Mouse (Mus musculus): ENCODE results near the gene Cc2d2a. TPM values are rescaled to one million over a fixed set of nuclear protein-coding genes. Genes with fewer than 3 reads are reported as not detected.

The Cc2d2a gene
- total RNA-seq, 1 experiment from 2014 or later = 5.3 TPM

DNA sequence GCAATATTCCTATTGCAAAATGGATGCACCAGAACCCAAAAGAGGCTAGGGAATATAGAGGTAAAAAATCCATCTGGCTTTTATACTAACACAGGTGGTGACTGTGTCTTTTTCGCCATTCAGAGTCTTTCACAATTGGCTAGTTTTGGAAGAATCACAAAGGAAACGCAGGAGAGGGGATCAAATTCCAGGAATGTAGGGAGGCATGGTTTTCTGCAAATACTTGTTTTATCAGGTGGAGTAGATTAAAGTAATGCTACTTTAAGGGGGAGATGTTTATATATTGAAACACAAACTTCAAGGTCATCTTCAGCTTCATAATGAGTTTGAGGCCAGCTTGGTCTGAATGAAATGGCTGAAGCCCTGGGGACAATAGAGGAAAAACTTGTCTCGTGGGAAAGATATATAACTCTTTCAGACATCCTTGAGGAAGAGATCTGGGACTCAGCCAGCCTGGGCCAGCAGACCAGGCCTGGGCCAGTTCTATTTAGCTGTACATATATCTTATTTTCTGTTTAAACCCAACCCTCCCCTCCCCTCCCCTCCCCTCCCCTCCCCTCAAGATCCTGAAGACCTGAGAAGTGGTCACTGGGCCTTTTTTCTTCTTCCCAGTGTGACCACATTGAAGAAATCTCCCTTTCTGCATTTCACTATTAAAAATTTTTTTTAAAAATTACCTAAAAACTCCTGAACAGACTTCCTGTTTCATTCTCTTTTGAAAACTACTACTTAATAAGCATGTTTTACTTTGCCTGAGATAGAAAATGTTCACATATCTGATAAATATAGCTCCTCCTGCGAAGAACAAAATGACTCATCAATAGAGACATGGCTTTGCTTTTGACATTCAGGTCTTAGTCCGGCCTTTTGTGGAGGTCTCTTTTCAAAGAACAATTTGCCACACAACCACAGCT is 59.6 kb downstream of the Cc2d2a start:
- no peak for ATAC-seq (replicated peaks in 1 of 2; ENCODE audit: insufficient read depth in 1 of 2, low FRiP score in 2 of 2, low TSS enrichment in 1 of 2, low read depth in 1 of 2, poor library complexity in 2 of 2, severe bottlenecking in 2 of 2)

DNA sequence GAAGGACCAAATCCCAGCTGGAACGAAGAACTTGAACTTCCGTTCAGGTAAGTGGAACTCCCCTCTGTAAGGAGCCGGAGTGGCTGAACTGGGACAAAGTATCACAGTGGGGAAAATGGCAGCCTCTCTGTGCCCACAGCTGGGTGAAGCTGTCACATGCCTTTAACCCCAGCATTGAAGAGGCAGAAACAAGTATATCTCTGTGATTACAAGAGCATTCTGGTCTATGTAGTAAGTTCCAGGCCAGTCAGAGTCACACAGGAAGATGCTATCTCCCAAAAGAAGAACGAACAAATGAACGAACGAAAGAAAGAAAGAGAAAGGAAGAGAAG is 60.3 kb downstream of the Cc2d2a start:
- no peak for ATAC-seq (replicated peaks in 1 of 2; ENCODE audit: insufficient read depth in 1 of 2, low FRiP score in 2 of 2, low TSS enrichment in 1 of 2, low read depth in 1 of 2, poor library complexity in 2 of 2, severe bottlenecking in 2 of 2)

- no peak for ATAC-seq (replicated peaks in 1 of 2; ENCODE audit: insufficient read depth in 1 of 2, low FRiP score in 2 of 2, low TSS enrichment in 1 of 2, low read depth in 1 of 2, poor library complexity in 2 of 2, severe bottlenecking in 2 of 2)
These were observed 61.7 kb downstream of the Cc2d2a start for GRCm38 (mm10) chr5:43723830-43724229.

DNA sequence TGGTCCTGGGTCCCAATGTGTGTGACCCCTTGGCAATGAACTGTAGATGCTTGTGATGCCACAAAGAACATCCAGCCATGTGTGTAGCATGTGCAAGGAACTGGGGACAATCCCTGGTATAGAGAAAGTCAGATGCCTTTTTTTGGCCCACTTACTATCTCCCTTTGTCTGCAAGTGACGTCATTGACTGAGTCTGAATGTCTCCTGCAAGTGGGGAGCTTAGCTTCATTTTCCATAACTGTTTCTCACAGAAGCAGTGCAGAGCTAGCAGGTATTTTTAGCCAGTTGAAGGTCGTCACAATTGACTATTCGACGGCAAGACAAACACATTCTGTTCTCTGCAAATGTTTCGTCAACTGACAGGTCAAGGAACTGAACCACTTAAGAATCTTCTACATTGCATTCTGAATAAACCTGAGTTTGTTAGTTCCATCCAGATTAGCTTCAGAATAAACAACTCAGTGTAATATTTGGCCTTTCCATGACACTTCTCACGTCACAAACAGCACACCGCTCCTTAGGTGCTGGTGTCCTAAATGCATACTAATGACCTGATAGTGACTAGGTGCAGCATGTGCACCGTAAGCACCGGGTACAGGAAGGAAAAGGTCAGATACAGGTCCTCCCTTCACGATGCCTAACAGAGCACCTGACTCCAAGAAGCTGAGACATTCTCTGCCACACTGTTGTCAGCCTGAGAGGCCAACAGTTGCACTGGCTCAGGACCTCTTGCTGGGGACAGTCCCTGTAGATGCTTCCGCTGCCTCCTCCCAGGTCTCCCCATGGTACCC is 66.4 kb downstream of the Cc2d2a start:
- no peak; a peak in 1 of 4 replicates for ATAC-seq (replicated peaks in 1 of 2; ENCODE audit: insufficient read depth in 1 of 2, low FRiP score in 2 of 2, low TSS enrichment in 1 of 2, low read depth in 1 of 2, poor library complexity in 2 of 2, severe bottlenecking in 2 of 2)

DNA sequence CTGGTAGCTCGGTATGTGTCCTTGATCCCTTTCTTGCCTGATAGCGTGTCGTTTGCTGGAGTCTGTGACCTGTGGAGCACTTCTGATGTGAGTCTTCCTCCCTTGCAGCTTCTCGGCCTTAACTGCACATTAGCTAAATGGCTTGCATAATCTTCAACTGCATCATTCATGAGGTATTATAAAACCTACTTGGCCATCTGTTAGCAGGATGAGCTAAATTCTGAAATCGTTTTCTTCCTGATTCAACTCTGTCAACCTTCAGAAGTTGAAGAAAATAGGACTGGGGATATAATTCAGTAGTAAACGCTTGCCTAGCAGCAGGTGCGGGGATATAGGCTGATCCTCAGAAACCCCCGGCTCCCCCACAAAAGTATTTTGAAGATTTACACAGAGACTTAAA is 70.2 kb downstream of the Cc2d2a start:
- no peak for ATAC-seq (replicated peaks in 1 of 2; ENCODE audit: insufficient read depth in 1 of 2, low FRiP score in 2 of 2, low TSS enrichment in 1 of 2, low read depth in 1 of 2, poor library complexity in 2 of 2, severe bottlenecking in 2 of 2)

DNA sequence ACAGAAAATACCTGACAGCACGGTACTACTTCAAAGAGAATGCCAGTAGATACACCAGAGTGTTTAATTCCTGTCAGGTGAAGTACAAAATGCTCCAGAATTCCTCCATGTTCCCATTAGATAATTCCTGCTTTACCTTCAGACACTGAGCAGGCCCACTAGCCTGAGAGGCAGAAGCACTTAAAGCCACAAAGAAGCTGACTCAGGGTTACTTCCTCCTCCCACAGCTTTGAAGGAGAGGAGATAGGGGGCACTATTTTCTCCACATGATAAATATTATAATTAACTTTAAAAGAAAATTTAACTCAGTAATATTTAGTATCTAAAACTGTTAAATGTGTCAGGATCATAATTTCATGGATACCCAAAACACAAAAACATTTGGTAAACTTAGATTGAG is 82.0 kb downstream of the Cc2d2a start:
- peak; percentile 46 to 53; a peak in 2 of 4 replicates for ATAC-seq (replicated peaks in 1 of 2; ENCODE audit: insufficient read depth in 1 of 2, low FRiP score in 2 of 2, low TSS enrichment in 1 of 2, low read depth in 1 of 2, poor library complexity in 2 of 2, severe bottlenecking in 2 of 2)

DNA sequence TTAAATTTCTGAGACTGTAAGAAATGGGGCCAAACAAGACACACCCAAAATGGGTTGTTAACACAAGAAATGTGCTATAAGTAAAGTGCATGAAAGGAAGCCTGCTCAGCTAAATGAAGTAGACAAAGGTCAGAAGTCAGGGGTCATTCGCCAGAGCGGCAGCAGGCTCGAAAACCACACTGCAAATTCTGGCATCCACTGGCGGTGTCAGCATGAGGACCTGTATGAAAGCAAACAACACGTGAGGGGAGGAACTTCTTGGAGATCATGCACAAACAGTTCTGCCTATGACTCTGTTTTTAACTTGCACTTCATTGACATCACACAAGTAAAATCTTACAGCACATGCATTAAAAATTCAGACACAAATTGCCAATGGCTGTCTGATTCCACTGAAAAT is 83.0 kb downstream of the Cc2d2a start:
- no peak for ATAC-seq (replicated peaks in 1 of 2; ENCODE audit: insufficient read depth in 1 of 2, low FRiP score in 2 of 2, low TSS enrichment in 1 of 2, low read depth in 1 of 2, poor library complexity in 2 of 2, severe bottlenecking in 2 of 2)

GRCm38 (mm10) chr5:43748039-43748438 is 85.9 kb downstream of the Cc2d2a start:
- no peak for ATAC-seq (replicated peaks in 1 of 2; ENCODE audit: insufficient read depth in 1 of 2, low FRiP score in 2 of 2, low TSS enrichment in 1 of 2, low read depth in 1 of 2, poor library complexity in 2 of 2, severe bottlenecking in 2 of 2)

GRCm38 (mm10) chr5:43749092-43749491 is 86.9 kb downstream of the Cc2d2a start:
- no peak for ATAC-seq (replicated peaks in 1 of 2; ENCODE audit: insufficient read depth in 1 of 2, low FRiP score in 2 of 2, low TSS enrichment in 1 of 2, low read depth in 1 of 2, poor library complexity in 2 of 2, severe bottlenecking in 2 of 2)

DNA sequence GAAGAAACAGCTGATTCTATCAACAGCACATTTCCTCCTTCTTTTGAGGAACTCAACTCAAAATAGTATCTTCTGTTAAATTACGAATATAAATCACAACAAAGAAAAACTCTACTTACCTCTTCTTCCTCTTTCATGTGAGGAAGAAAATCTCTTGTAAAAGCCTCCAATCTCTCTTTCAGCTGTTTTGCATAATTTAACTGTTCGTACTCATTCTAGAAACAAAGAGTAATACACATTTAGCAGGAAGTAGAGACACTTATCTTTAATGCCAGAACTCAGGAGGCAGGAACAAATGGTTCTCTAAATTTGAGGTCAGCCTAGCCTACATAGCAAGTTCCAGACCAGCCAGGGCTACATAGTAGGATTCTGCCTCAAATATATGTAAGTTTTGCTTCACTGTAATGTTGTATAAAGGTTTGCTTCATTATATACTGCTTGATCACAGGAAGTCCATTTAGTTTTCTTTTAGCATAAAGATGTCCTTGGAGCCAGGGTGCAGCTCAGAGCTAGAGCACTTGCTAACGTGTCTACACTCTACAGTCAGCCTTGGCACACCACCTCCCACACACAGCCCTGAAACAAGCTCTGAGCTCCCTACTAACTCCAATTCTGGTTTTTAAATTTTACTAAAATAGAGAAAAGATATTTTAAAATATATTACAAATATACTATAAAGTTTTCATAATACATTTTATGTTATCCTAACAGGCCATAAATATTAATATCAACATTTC is 108.6 kb downstream of the Cc2d2a start:
- peak; percentile 60 to 85 for ATAC-seq (replicated peaks in 1 of 2; ENCODE audit: insufficient read depth in 1 of 2, low FRiP score in 2 of 2, low TSS enrichment in 1 of 2, low read depth in 1 of 2, poor library complexity in 2 of 2, severe bottlenecking in 2 of 2)

- peak; percentile 36 to 65; a peak in 3 of 4 replicates for ATAC-seq (replicated peaks in 1 of 2; ENCODE audit: insufficient read depth in 1 of 2, low FRiP score in 2 of 2, low TSS enrichment in 1 of 2, low read depth in 1 of 2, poor library complexity in 2 of 2, severe bottlenecking in 2 of 2)
These were observed 109.4 kb downstream of the Cc2d2a start for GRCm38 (mm10) chr5:43771555-43771954.

DNA sequence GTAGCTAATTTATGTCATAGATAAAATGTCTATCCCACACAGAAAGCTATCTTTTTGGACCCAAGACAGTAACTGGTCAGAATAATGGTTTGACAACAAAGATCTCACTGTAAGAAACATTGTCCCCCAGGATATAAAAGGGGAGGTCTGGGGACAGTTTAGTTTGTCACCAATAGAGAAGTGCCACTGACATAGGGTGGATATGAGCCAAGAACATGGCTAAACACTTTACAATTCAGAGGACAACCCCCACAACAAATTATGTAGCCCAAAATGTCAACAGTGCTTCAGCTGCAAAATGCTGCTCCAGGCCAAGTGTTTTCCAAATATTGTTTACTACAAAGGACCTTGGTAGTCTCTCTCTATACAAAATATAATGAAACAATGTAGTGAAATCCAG is 114.3 kb downstream of the Cc2d2a start:
- ATAC-seq (replicated peaks in 1 of 2; ENCODE audit: insufficient read depth in 1 of 2, low FRiP score in 2 of 2, low TSS enrichment in 1 of 2, low read depth in 1 of 2, poor library complexity in 2 of 2, severe bottlenecking in 2 of 2) = no peak

- ATAC-seq (replicated peaks in 1 of 2; ENCODE audit: insufficient read depth in 1 of 2, low FRiP score in 2 of 2, low TSS enrichment in 1 of 2, low read depth in 1 of 2, poor library complexity in 2 of 2, severe bottlenecking in 2 of 2) = no peak
These were observed 114.8 kb downstream of the Cc2d2a start for GRCm38 (mm10) chr5:43776993-43777392.

DNA sequence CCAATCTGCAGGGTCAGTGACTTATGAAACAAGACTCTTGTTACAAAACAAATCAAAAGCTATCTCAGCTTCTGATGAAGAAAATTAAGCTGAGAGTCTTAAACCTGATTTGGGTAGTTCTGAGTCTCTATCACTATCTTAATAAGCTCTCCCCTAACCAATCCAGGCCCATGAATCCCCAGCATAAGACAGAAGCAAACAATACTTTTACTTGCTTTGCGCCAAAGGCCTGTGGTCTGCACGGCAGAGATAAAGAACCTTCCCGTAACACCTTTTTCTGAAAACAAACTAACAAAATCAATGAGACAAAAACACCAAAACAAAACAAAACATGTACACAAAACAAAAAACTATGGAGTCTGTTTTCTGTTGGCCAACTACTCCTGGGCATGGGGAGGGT is 116.4 kb downstream of the Cc2d2a start:
- ATAC-seq (replicated peaks in 1 of 2; ENCODE audit: insufficient read depth in 1 of 2, low FRiP score in 2 of 2, low TSS enrichment in 1 of 2, low read depth in 1 of 2, poor library complexity in 2 of 2, severe bottlenecking in 2 of 2) = no peak

- ATAC-seq (replicated peaks in 1 of 2; ENCODE audit: insufficient read depth in 1 of 2, low FRiP score in 2 of 2, low TSS enrichment in 1 of 2, low read depth in 1 of 2, poor library complexity in 2 of 2, severe bottlenecking in 2 of 2) = peak; percentile 18 to 30; a peak in 2 of 4 replicates
These were observed 119.4 kb downstream of the Cc2d2a start for GRCm38 (mm10) chr5:43781423-43781976.

- ATAC-seq (replicated peaks in 1 of 2; ENCODE audit: insufficient read depth in 1 of 2, low FRiP score in 2 of 2, low TSS enrichment in 1 of 2, low read depth in 1 of 2, poor library complexity in 2 of 2, severe bottlenecking in 2 of 2) = peak; percentile 53 to 70
These were observed 120.1 kb downstream of the Cc2d2a start for GRCm38 (mm10) chr5:43781977-43782930.
